Mouse (Mus musculus) duodenum, adult 2 months (tissue): ENCODE results near the gene Ces3b. TPM values are rescaled to one million over a fixed set of nuclear protein-coding genes. Genes with fewer than 3 reads are reported as not detected.

ENCODE experiments used
- polyA plus RNA-seq: library from polyadenylated mRNA; depleted of rRNA; stranded (reverse); fragments of >200 nt; gene quantifications from 2 replicates; pipeline ENCODE4 v1.2.3, GENCODE M21; 2012; ENCODE audit warnings: low replicate concordance; rRNA removed

The Ces3b gene
- polyA plus RNA-seq, result 0.22 TPM in 1 of 2 replicates, not detected in the other

DNA sequence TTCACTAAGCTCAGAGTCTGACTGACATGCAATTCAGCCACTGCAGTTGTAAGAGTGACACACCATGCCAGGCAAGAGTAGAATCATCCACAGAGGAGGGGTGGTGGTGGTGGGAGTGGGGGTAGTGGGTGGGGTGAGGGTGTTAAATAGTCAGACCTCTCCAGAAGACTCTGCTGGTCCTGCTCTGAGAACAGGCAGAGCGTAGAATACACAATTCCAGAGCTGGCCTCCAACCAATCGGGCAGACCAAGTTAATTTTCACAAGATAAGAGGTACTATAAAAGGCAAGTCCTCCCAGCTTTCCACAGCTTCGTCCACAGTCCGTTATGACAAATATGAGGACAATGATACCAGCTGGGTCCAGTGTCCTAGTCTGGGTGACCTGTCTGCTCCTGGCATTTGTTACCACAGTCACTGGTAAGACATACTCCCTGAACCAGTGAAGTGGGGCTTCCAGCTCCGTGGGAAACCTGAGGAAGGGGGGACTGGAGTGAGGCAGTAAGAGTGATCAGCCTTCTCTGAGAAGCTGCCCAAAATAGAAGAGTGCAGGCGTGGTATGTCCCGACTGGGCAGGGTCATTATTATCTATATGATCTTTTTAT, at the start of gene Ces3b:
Gene Ces3b, plus strand, starts transcription at position 305 of the 602 bp plus-strand sequence.

GRCm38 (mm10) chr8:105048371-105048854, 35.1 kb upstream of the Ces3b start, which contains the start of gene Ces3a:
TSS of gene Ces3a (plus strand) at chr8:105048601.

DNA sequence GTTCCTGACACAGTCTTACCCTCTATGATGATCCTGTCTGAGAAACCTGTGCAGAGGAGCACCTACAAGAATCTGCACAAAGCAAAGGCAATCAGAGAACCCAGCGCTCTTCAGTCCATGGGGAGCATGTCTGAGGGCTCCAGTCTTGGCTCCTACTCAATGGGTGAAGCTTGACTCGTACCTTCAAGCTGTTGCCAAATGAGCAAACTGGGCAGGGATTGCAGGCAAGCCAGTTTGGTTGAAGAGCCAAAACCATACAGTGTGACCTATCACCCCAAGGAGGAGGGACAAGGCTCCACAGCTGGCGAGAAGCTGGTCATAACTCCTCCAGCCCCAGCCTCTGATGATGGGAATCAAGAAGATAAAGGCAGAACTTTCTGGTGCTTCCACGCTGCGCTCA, 48.0 kb downstream of the Ces3b start, which contains the start of gene Ces4a:
Gene Ces4a, plus strand, starts transcription at position 292 of the 400 bp plus-strand sequence.

Other genes starting within 250 kb of the Ces3b start
- gene Ces2c, start 236.7 kb upstream of the Ces3b start, polyA plus RNA-seq, result 256 and 442 TPM in 2 replicates
- gene Ces2e, start 157.5 kb upstream of the Ces3b start, polyA plus RNA-seq, result 386 and 876 TPM in 2 replicates
- gene Ces2f, start 136.4 kb upstream of the Ces3b start, polyA plus RNA-seq, result 0.11 and 0.20 TPM in 2 replicates
- 15.2 and 68.9 TPM in 2 replicates for gene Ces2g, start 122.0 kb upstream of the Ces3b start, polyA plus RNA-seq
- gene Ces2h, start 82.9 kb upstream of the Ces3b start, polyA plus RNA-seq, result 1.2 and 1.4 TPM in 2 replicates
- 0.59 and 1.7 TPM in 2 replicates for gene Ces3a, start 35.2 kb upstream of the Ces3b start, polyA plus RNA-seq
- gene Ces4a, start 48.0 kb downstream of the Ces3b start, polyA plus RNA-seq, result not detected in 2 replicates
- 2.2 and 2.7 TPM in 2 replicates for gene Cbfb, start 86.9 kb downstream of the Ces3b start, polyA plus RNA-seq
- gene D230025D16Rik, start 141.4 kb downstream of the Ces3b start, polyA plus RNA-seq, result 8.2 and 10.4 TPM in 2 replicates
- gene B3gnt9, start 171.4 kb downstream of the Ces3b start, polyA plus RNA-seq, result 9.6 and 16.2 TPM in 2 replicates
- 62.3 and 127 TPM in 2 replicates for gene Tradd, start 180.9 kb downstream of the Ces3b start, polyA plus RNA-seq
- gene Fbxl8, start 180.9 kb downstream of the Ces3b start, polyA plus RNA-seq, result 13.1 and 36.2 TPM in 2 replicates
- gene Hsf4, start 186.0 kb downstream of the Ces3b start, polyA plus RNA-seq, result 1.0 and 1.4 TPM in 2 replicates
- 0.64 and 0.90 TPM in 2 replicates for gene Nol3, start 192.4 kb downstream of the Ces3b start, polyA plus RNA-seq
- gene 4931428F04Rik, start 206.1 kb downstream of the Ces3b start, polyA plus RNA-seq, result 0.97 and 2.4 TPM in 2 replicates
- 3.0 and 3.4 TPM in 2 replicates for gene Exoc3l, start 212.3 kb downstream of the Ces3b start, polyA plus RNA-seq
- 107 and 138 TPM in 2 replicates for gene E2f4, start 213.9 kb downstream of the Ces3b start, polyA plus RNA-seq
- gene Elmo3, start 221.8 kb downstream of the Ces3b start, polyA plus RNA-seq, result 58.7 and 87.7 TPM in 2 replicates
- gene Lrrc29, start 242.5 kb downstream of the Ces3b start, polyA plus RNA-seq, result 6.5 and 8.6 TPM in 2 replicates
- 120 and 146 TPM in 2 replicates for gene Tmem208, start 242.6 kb downstream of the Ces3b start, polyA plus RNA-seq